Mouse (Mus musculus): Measurements from ENCODE around the gene Slc1a3. TPM values are rescaled to one million over a fixed set of nuclear protein-coding genes. Genes with fewer than 3 reads are reported as not detected.
A peak's percentile ranks its signal among the peaks of the same experiment; 100 is the strongest.

Gene Slc1a3
- under 1 TPM in 1 of 2 experiments, not detected in 1; 0.24 TPM for polyA plus RNA-seq (2017; shearing (Covaris generic))

GRCm38 (mm10) chr15:8710146-8711006 lies at the start of gene Slc1a3:
Gene Slc1a3, minus strand, starts transcription at chr15:8710764.
- ATAC-seq = peak; percentile 58

DNA sequence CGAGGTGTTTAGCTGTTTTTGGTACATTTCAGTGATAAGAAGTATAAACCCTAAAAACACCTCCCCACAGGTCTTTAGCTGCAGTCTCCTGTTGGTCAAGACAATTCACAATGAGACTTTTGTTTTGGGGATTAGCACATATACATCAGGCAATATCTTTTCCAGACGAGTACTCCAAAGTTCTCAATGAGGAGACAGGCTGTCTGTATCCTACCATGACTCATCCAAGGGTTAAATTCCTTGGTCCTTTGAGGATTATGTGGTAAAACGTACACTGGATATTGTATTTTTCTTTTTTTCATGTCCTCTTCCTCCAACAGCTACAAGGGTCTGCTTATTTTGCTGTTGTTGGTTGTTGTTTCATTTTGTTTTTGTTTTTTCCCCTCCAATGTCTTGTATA lies 48.5 kb upstream of the Slc1a3 start:
- no peak for ATAC-seq

DNA sequence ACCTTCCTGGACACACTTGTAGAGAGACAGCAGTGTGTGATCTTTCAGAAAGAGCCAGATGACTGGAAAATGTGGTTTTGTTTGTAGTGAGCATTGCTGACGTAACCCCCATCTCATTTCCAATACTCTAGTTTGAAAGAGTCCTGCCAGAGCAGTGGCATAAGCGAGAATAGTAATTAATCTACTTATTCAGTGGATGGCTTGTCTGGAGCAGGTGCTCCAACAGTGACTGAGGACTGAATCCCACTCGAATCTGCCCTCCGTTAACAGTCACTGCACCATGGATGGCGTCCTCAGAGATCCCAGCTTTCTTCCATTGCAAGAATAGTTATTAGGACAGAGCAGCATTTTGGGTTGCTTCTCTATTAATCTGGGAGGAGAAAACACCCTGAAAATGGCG lies 45.9 kb upstream of the Slc1a3 start:
- ATAC-seq = no peak

- no peak for ATAC-seq
Measured at GRCm38 (mm10) chr15:8749762-8750161, 39.2 kb upstream of the Slc1a3 start.

GRCm38 (mm10) chr15:8748771-8749170 lies 38.2 kb upstream of the Slc1a3 start:
- ATAC-seq = no peak

- ATAC-seq = no peak
Measured at GRCm38 (mm10) chr15:8741593-8741992, 31.0 kb upstream of the Slc1a3 start.

GRCm38 (mm10) chr15:8740724-8741123 lies 30.2 kb upstream of the Slc1a3 start:
- ATAC-seq = no peak

GRCm38 (mm10) chr15:8738156-8738555 lies 27.6 kb upstream of the Slc1a3 start:
- ATAC-seq = no peak

DNA sequence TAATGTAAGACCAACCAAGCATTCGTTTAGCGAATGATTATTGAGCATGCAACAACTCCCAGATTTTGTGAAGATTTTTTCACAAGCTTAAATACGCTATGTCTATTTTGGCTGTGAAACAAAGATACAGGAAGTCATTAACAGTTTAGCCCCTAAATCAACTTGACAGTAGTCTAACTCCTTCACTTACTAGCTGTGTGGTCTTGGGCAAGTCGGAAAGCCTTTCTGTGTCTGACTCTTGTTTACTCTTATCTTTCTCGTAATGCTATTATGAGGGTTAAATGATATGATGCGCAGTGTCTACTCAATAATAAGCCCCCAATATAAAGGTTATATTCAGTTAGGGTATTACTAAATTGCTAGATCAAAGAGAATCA lies 23.8 kb upstream of the Slc1a3 start:
- no peak for ATAC-seq

- ATAC-seq = no peak
Measured at GRCm38 (mm10) chr15:8733669-8734362, 23.3 kb upstream of the Slc1a3 start.

GRCm38 (mm10) chr15:8728861-8729260 lies 18.3 kb upstream of the Slc1a3 start:
- ATAC-seq = no peak

GRCm38 (mm10) chr15:8722386-8723100 lies 12.0 kb upstream of the Slc1a3 start:
- ATAC-seq = no peak

DNA sequence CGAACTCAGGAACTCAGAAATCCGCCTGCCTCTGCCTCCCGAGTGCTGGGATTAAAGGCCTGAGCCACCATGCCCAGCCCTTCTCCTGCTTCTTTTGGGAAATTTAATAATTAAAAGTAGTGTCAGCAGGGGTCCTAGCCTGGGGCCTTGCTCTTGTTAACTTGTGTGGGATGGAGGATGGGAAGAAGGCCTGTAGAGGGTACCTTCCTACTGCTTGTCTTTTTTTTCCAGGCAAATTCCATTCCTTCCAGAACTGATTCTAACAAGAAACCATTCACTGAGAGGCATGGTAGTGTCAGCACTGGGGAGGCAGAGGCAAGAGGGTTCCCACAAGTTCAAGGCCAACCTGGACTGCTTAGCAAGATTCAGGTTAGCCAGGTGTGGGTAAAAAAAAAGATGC lies 11.2 kb upstream of the Slc1a3 start:
- ATAC-seq = no peak

DNA sequence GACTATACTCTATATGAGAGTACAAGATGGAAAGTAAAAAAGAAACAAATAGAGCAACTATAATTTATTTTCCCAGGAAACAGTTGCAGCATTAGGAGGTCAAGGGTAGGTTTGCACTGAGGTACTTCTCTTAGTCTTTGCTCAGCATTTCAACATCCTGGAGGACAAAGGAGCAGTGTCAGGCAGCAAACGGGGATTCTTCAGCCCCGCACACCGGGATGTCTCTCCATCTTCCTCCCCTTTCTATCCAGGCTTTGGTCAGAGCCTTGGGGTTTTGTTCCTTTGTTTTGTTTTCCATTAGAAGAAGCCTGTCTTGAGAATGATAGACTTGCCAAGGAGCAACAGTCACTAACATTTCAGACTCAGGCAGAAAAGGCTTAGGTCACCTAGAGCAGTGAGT lies 10.4 kb upstream of the Slc1a3 start:
- no peak for ATAC-seq

DNA sequence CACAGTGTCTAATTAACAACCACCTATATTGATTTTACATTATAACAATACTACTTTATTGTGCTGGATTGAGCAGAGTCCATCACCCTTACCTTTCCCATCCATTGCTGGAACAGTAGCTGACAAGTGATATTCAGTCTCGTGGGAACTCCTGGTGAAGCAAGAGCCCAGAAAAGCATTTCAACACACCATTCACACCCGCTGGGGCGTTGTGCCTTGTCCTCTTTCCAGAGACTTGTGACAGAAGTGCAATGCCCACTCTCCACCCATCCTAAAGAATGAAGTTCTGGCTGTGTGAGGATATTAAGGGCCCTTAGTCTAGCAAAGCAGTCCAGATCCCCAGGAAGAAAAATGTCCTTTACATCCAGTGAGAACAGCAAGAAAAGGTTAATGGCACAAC lies 7.9 kb upstream of the Slc1a3 start:
- ATAC-seq = no peak

- no peak for ATAC-seq
Measured at GRCm38 (mm10) chr15:8717021-8717571, 6.5 kb upstream of the Slc1a3 start.

- ATAC-seq = peak; percentile 61
Measured at GRCm38 (mm10) chr15:8716330-8716964, 5.9 kb upstream of the Slc1a3 start.

- no peak for ATAC-seq
Measured at GRCm38 (mm10) chr15:8715666-8716065, 5.1 kb upstream of the Slc1a3 start.

DNA sequence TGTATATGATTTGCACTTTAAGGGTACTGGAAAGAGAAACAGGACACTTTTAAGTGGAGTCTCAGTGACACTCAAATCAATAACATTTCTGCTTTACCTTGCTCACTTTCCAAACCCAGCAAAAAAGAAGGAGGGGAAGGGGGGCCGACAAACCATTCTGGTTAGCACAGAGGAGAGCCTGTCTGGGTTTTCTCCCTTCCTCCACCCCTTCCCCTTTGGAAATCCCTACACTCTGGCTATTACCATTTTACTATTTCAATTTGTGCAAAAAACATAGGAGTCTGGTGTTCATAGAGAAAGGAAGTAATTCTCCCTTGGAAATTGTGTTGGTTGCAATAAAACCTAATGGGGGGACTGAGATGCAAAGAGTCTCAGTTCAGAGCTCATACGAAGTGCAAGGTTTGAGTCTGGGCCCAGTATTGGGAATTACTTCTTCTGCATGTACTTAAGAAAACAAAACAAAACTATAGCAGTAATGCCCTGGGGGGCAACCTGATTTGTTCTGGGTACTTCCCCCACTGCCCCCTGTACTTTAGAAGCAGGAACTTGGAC lies 1.9 kb upstream of the Slc1a3 start:
- ATAC-seq = no peak

DNA sequence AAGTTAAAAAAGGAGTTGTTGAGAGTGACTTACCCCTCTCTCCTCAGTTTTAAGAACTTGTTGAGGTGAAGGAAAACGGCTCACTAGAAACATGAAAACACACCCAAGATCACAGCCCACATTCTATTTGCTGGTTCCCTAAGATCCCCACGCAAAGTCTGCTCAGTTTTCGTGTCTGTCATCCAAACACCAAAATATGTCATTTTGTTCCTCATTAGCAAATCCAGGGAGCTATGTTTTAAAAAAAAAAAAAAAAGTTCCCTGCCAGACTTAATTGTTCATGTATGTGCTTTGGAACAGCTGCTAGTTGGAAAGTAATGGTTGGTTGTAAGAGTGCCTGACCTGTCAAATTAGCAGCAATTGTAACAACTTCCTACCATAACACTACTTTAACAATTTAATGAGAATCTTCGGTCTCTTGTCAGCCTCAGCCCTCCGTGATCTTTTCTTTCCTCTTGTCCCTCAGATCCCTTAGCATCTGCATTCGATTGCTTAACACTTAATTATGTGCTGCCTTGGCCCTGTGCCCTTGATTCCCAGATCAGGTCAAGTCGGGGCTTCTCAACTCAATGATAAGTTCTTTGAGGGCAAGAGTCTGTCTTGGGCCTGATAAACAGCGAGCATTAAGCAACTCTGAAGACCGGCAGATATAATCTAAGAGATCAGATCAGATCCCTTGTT lies 1.2 kb upstream of the Slc1a3 start:
- ATAC-seq = no peak

GRCm38 (mm10) chr15:8709578-8709977 lies 986 bp downstream of the Slc1a3 start:
- ATAC-seq = no peak

- no peak for ATAC-seq
Measured at GRCm38 (mm10) chr15:8706613-8707012, 4.0 kb downstream of the Slc1a3 start.
